Mouse (Mus musculus) layer of hippocampus, postnatal 25 days (tissue): ENCODE data around the gene Ehbp1l1. TPM values are rescaled to one million over a fixed set of nuclear protein-coding genes. Genes with fewer than 3 reads are reported as not detected.
A peak's percentile ranks its signal among the peaks of the same experiment; 100 is the strongest.
"Not testable (repeated sequence)": the region's sequence is repeated elsewhere in the genome, so short reads cannot be mapped to it uniquely, and the experiment has no call there.

Experiments used
- DNase-seq, 2 experiments: peaks; one replicate each; pipeline ENCODE4 v3.0.0; 2022; ENCODE audit warnings: mixed read lengths in 2 of 2, low spot score in 1 of 2; ENCODE audit errors: extremely low spot score in 1 of 2
- total RNA-seq, 2 experiments: library from RNA; stranded (reverse); gene quantifications; 2 replicates each; pipeline ENCODE4 v1.2.3; 2021

Ehbp1l1 gene
- total RNA-seq, 2 experiments from 2014 or later, result 14.6 to 17.2 TPM

GRCm38 (mm10) chr19:5711218-5711617, 14.9 kb downstream of the Ehbp1l1 start:
- DNase-seq, result peak in 1 of 2 experiments; percentile 75

GRCm38 (mm10) chr19:5710581-5710980, 15.5 kb downstream of the Ehbp1l1 start:
- DNase-seq, result no peak

GRCm38 (mm10) chr19:5710068-5710467, 16.0 kb downstream of the Ehbp1l1 start:
- no peak for DNase-seq

GRCm38 (mm10) chr19:5704801-5705571, 21.1 kb downstream of the Ehbp1l1 start:
- no peak for DNase-seq

- DNase-seq, result no peak
Observed at GRCm38 (mm10) chr19:5704163-5704800, 21.8 kb downstream of the Ehbp1l1 start, which contains the start of gene Kcnk7. Gene Kcnk7, plus strand, starts transcription at chr19:5704367.

GRCm38 (mm10) chr19:5695849-5696462, 30.2 kb downstream of the Ehbp1l1 start:
- DNase-seq, result no peak

- no peak for DNase-seq
Observed at GRCm38 (mm10) chr19:5693801-5694200, 32.3 kb downstream of the Ehbp1l1 start.

- no peak for DNase-seq
Observed at GRCm38 (mm10) chr19:5692913-5693396, 33.2 kb downstream of the Ehbp1l1 start.

- no peak for DNase-seq
Observed at GRCm38 (mm10) chr19:5692086-5692912, 33.8 kb downstream of the Ehbp1l1 start.

- no peak for DNase-seq
Observed at GRCm38 (mm10) chr19:5691601-5692000, 34.5 kb downstream of the Ehbp1l1 start.

- DNase-seq, result no peak
Observed at GRCm38 (mm10) chr19:5690343-5690735, 35.8 kb downstream of the Ehbp1l1 start.

- peak; percentile 42 to 53 for DNase-seq
Observed at GRCm38 (mm10) chr19:5689565-5690342, 36.4 kb downstream of the Ehbp1l1 start.

GRCm38 (mm10) chr19:5689088-5689428, 37.1 kb downstream of the Ehbp1l1 start:
- no peak for DNase-seq

GRCm38 (mm10) chr19:5688200-5689087, 37.7 kb downstream of the Ehbp1l1 start, which contains the start of the genes Map3k11 and Pcnx3:
Gene Map3k11, plus strand, starts transcription at chr19:5688742.
Gene Pcnx3, minus strand, starts transcription at chr19:5688908.
- peak; percentile 92 to 93 for DNase-seq

GRCm38 (mm10) chr19:5687738-5688137, 38.4 kb downstream of the Ehbp1l1 start:
- no peak for DNase-seq

GRCm38 (mm10) chr19:5686954-5687353, 39.2 kb downstream of the Ehbp1l1 start:
- not testable (repeated sequence) for DNase-seq

- DNase-seq, result no peak
Observed at GRCm38 (mm10) chr19:5686437-5686836, 39.7 kb downstream of the Ehbp1l1 start.

- no peak for DNase-seq
Observed at GRCm38 (mm10) chr19:5685861-5686260, 40.3 kb downstream of the Ehbp1l1 start.

GRCm38 (mm10) chr19:5685431-5685830, 40.7 kb downstream of the Ehbp1l1 start:
- DNase-seq, result no peak
